Mouse (Mus musculus) spleen, adult 2 months (tissue): ENCODE data around the gene Arhgap10.

Experiments
- CTCF ChIP-seq: fragments of 200-500 bp; IDR thresholded peaks from 2 replicates; pipeline ENCODE4 v1.5.1; 2011; ENCODE audit warnings: mild to moderate bottlenecking, inconsistent platforms; ENCODE audit not compliant: insufficient read depth, insufficient read length, insufficient replicate concordance; ENCODE audit errors: extremely low read depth
- POLR2A ChIP-seq: fragments of 200-500 bp; IDR thresholded peaks from 2 replicates; pipeline ENCODE4 v1.6.1; 2011; ENCODE audit warnings: low read depth, low read length, inconsistent platforms

GRCm38 (mm10) chr8:77432726-77433125 lies 85.0 kb downstream of the Arhgap10 start:
- TF ChIP-seq POLR2A = no peak
- TF ChIP-seq CTCF = no peak
